Mouse (Mus musculus) midbrain, embryonic 11.5 days (tissue): ENCODE results near the gene Inafm2. TPM values are rescaled to one million over a fixed set of nuclear protein-coding genes. Genes with fewer than 3 reads are reported as not detected.
A peak's percentile ranks its signal among the peaks of the same experiment; 100 is the strongest.

Experiments
- ATAC-seq: fragments of 200-750 bp; cut with Nextera tagmentation; 2 replicates; pipeline ENCODE4 v1.8.0; 2017; ENCODE audit warnings: moderate TSS enrichment, moderate library complexity; ENCODE audit not compliant: low FRiP score
- DNase-seq: peaks from one replicate; pipeline ENCODE4 v3.0.0; 2015; ENCODE audit warnings: low spot score; ENCODE audit errors: missing footprints
- H3K27ac ChIP-seq: fragments of 300-500 bp; sonication (generic); 2 replicates; pipeline ENCODE4 v1.5.1; 2014; ENCODE audit warnings: low read depth, low read length
- H3K27me3 ChIP-seq: fragments of 300-500 bp; sonication (generic); 2 replicates; pipeline ENCODE4 v1.6.1; 2014; ENCODE audit warnings: mild to moderate bottlenecking, low read length, moderate library complexity, mixed read lengths; ENCODE audit not compliant: control insufficient read depth, insufficient read depth
- H3K36me3 ChIP-seq: fragments of 300-500 bp; sonication (generic); 2 replicates; pipeline ENCODE4 v1.6.1; 2014; ENCODE audit warnings: mild to moderate bottlenecking, low read length, moderate library complexity, mixed read lengths; ENCODE audit not compliant: control insufficient read depth, insufficient read depth
- H3K4me1 ChIP-seq: fragments of 300-500 bp; sonication (generic); 2 replicates; pipeline ENCODE4 v1.6.1; 2014; ENCODE audit warnings: low read length; ENCODE audit not compliant: control insufficient read depth, insufficient read depth
- H3K4me2 ChIP-seq: fragments of 300-500 bp; sonication (generic); 2 replicates; pipeline ENCODE4 v1.6.1; 2014; ENCODE audit warnings: mild to moderate bottlenecking, moderate library complexity
- H3K4me3 ChIP-seq: fragments of 300-500 bp; sonication (generic); 2 replicates; pipeline ENCODE4 v1.5.1; 2014; ENCODE audit warnings: low read depth, low read length
- H3K9ac ChIP-seq: fragments of 300-500 bp; sonication (generic); 2 replicates; pipeline ENCODE4 v1.6.1; 2014; ENCODE audit warnings: low read length
- H3K9me3 ChIP-seq: fragments of 300-500 bp; sonication (generic); 2 replicates; pipeline ENCODE4 v1.6.1; 2016; ENCODE audit warnings: low read length; ENCODE audit not compliant: control insufficient read depth
- WGBS: fragments of 180-500 bp; shearing (Covaris S2); extraction: QIAGEN DNeasy Blood & Tissue Kit; methylation state at CpG from one replicate; pipeline ENCODE4 v1.1.7; 2014; 5-methylcytosine and 5-hydroxymethylcytosine counted together
- polyA plus RNA-seq: library from polyadenylated mRNA; unstranded; fragments of >200 nt; fragmentation: Nextera tagmentation; extraction: Ambion mirVana; gene quantifications from 2 replicates; pipeline ENCODE4 v1.2.1, GENCODE M21; 2014

Inafm2 gene
- 36.0 and 39.9 TPM in 2 replicates for polyA plus RNA-seq

DNA sequence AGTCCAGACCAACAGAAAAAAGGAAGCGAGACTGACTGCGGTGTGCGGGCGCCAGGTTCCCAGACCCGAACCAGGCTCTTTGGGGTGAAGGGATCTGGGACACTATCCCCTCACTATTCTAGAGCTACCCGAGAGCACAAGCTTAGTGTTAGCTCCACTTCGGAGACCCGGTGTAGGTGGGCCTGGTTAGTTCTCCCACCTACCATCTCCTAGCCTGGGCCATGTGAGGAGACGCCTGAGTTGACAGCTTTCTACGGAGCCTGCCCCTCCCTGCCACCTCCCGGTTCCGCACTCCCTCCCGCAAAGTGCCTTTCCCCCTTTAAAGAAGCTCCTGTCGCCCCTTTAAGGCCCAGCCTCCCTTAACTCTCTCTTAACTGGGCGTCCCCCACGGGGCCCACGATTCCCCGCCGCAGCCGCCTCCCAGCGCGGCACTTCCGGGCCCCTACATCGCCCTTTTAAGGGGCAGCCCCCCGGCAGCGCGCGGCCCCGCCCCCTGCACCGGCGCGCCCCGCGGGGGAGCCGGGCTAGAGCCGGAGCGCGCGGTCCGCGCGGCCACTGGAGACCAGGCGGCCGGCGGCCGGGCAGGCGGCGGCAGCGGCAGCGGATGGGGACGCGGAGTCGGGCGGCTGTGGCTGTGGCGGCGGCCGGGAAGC is at the start of gene Inafm2:
Gene Inafm2 (plus strand): TSS at position 527 of the 653 bp plus-strand sequence.
- Histone ChIP-seq H3K4me3 (peak within 1 kb of the TSS; percentile 90), H3K27me3 (peaks cover 9% of the 10 kb centered on the region), H3K4me1 (peaks cover 25% of the 10 kb centered on the region), H3K4me2 (peak within 1 kb of the TSS; percentile 86), H3K27ac (no peak within 1 kb of the TSS; the same call in 1 of the 2 replicates), H3K9me3 (no peaks in the 10 kb centered on the region), H3K36me3 (peaks cover 2% of the 10 kb centered on the region; the same call in 1 of the 2 replicates), H3K9ac (peak within 1 kb of the TSS; percentile 89)
- under 1% methylated on average over 50 of the region's 57 CpGs for WGBS
- peak; percentile 94 for ATAC-seq
- peak; percentile 98 for DNase-seq

DNA sequence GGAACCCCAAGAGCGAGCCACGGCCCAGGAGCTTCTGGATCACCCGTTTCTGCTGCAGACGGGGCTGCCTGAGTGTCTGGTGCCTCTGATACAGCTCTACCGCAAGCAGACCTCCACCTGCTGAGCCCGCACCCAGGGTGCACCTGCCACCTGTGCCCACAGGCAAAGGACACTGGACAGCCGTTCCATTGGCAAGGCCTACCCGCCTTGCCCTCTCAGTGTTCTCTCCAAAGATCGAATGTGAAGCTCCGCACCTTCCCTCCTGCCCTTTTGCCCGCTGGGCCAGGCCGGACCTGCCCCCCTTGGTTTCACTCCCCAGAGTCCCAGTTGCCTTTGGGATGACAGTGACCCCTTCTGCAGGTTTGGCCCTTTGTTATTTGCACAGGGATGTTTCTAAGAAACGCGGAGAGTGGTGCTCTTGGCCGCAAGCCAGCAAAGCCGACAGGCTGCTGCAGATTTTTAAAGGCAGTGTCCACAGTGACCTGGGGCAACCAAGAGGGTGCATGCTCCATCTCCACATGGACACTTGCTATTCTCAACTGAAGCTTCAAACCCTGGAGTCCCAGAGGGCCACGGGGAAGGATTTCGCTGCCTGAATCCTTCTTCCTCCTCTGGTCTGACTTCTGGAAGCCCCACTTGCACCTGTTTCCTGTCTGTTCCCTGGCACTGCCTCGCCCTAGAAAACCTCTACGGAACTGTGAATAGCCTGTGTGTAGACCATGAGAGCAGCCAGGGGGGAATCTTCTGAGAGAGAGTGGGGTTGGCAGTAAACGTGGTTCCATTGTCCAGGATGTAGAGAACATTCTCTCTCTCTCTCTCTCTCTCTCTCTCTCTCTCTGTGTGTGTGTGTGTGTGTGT is 48.9 kb upstream of the Inafm2 start:
- peaks cover 46% of the 10 kb centered on the region for H3K27me3 ChIP-seq
- WGBS, result 56% methylated on average over 21 of the region's 21 CpGs
- ATAC-seq, result no peak

DNA sequence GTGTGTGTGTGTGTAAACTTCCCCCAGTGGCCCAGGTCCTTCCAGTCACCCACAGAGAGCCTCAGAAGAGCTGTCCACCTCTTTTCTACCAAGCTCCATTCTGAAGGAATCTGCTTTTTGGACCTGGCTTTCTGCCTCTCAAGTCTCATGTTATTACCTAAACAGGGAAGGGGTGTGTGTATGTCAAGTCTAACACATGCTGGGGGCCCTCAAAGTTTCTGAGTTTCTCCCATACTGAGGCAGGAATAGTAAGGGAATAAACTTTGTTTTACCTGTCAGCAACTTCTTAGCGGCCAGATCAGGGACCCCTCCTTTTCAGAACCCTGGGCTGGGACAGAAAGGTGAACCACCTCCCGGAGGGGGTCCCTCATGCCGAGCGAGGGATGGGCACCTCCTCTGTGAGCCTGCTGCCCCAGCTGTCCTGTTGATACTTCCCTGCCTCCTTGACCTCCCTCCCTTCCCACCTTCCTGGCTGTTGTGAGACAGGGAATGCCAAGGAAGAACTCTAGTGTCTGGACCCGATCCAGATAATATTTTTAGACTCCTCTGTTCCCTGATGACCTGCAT is 48.2 kb upstream of the Inafm2 start:
- Histone ChIP-seq H3K36me3 (no peaks in the 10 kb centered on the region), H3K27me3 (peaks cover 53% of the 10 kb centered on the region), H3K27ac (no peak overlapping the region), H3K4me3 (no peak overlapping the region), H3K9me3 (no peaks in the 10 kb centered on the region), H3K4me2 (no peak overlapping the region), H3K9ac (no peak overlapping the region), H3K4me1 (peaks cover 3% of the 10 kb centered on the region)
- ATAC-seq (no peak), DNase-seq (no peak)
- 42% methylated on average over 5 of the region's 5 CpGs for WGBS

More for the DNA sequence above, 48.9 kb upstream of the Inafm2 start:
- DNase-seq, result no peak
- Histone ChIP-seq H3K27ac (no peak overlapping the region), H3K4me2 (no peak overlapping the region), H3K9ac (no peak overlapping the region), H3K36me3 (no peaks in the 10 kb centered on the region), H3K4me3 (no peak overlapping the region), H3K4me1 (peaks cover 3% of the 10 kb centered on the region; the same call in 1 of the 2 replicates), H3K9me3 (no peaks in the 10 kb centered on the region)

DNA sequence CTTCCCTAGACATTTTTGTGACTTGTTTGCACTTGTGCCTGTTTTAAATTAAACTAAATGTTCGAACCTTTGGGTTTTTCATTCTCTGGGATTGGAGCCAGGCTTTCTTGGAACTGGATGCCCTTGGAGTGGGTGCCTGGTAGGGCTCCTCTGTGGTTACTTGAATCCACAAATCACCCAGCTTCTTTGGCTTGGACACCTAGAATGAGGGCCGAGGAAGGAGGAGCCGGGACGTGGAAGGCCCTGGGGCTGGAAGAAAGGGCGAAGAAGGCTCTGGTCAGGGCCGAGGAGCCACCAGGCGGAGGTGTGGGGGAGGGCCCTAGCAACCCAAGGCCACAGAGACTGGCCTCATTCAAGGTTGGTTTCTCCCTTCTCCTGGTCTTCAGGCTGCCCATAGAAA is 47.6 kb upstream of the Inafm2 start:
- Histone ChIP-seq H3K4me1 (peaks cover 7% of the 10 kb centered on the region), H3K27ac (no peak overlapping the region), H3K4me2 (no peak overlapping the region), H3K4me3 (no peak overlapping the region), H3K9me3 (no peaks in the 10 kb centered on the region), H3K36me3 (no peaks in the 10 kb centered on the region), H3K9ac (no peak overlapping the region), H3K27me3 (peaks cover 58% of the 10 kb centered on the region)
- ATAC-seq (no peak), DNase-seq (no peak)
- WGBS, result 40% methylated on average over 7 of the region's 7 CpGs

DNA sequence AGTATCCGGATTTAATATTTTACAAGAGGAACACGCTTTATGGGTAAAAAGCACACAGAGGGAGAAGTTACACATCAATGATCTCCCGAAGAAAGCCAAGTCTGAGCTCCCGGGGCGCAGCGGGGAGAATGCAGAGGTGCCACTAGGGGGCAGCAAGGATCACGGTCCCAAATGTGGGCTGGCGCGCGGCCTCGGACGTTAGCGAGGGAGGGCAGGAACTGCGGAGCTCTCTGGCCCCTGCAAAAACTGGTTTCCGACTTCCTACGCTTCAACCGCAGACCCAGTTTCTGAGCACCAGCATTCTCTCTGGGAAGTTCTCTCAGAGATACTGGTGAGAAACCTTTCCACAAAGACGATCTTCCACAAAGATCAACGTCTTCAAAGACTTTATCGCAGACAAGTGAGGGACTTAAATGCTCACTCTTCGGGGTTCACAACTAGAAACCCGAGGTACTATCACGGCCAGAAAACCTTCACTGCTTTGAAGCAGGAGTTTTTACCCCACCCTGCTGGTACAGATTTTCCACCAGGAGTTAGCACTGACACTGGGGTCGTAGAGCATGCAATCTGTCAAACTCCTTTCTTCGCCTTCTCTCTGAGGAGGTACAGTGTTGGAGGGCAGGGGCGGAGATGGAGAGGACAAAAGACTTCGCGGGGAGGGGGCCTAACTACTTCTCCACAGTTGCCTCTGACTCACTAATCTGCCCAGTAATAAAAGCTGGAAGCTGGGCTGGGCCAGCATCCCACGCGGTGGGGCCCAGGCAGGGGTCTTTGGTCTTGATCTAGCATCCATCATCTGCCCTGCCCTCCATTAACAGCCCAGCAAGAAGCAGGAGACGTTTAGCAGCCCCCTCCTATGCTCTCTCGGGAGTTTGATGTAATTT is 45.1 kb upstream of the Inafm2 start:
- H3K4me3 ChIP-seq, result peak overlapping the region; percentile 3; the same call in 1 of the 2 replicates
- ATAC-seq (peak; percentile 49), DNase-seq (peak; percentile 98)
- no peak overlapping the region for H3K27ac ChIP-seq
- peaks cover 18% of the 10 kb centered on the region for H3K4me1 ChIP-seq
- H3K4me2 ChIP-seq, result peak overlapping the region; percentile 41
- H3K36me3 ChIP-seq, result no peaks in the 10 kb centered on the region
- H3K9ac ChIP-seq, result no peak overlapping the region
- peaks cover 83% of the 10 kb centered on the region for H3K27me3 ChIP-seq
- no peaks in the 10 kb centered on the region for H3K9me3 ChIP-seq
- WGBS, result 1% methylated on average over 32 of the region's 32 CpGs

DNA sequence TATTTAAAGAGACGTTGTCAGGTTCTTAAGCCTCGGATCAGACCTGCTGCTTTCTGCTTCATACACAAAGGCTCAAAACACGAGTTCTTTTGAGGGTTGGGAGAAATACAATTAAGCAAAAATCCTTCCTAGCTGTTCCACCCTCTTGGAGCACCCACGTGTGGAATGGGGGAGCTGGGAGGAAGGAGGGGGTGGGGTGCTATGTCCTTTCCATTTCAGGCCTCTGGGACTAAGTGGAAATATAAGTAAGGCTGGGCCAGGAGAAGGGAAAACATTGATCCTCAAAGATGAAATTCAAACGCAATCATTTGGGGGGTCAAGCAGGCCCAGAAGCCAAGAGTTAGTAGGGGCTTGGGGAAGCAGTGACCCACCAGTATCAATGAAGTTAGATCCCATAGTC is 44.4 kb upstream of the Inafm2 start:
- peaks cover 18% of the 10 kb centered on the region for H3K4me1 ChIP-seq
- H3K27ac ChIP-seq, result no peak overlapping the region
- ATAC-seq, result no peak
- H3K36me3 ChIP-seq, result no peaks in the 10 kb centered on the region
- H3K4me3 ChIP-seq, result no peak overlapping the region
- 4% methylated on average over 5 of the region's 5 CpGs for WGBS
- H3K4me2 ChIP-seq, result no peak overlapping the region; the same call in 1 of the 2 replicates
- H3K9ac ChIP-seq, result no peak overlapping the region
- DNase-seq, result peak; percentile 94
- H3K9me3 ChIP-seq, result no peaks in the 10 kb centered on the region
- peaks cover 86% of the 10 kb centered on the region for H3K27me3 ChIP-seq

DNA sequence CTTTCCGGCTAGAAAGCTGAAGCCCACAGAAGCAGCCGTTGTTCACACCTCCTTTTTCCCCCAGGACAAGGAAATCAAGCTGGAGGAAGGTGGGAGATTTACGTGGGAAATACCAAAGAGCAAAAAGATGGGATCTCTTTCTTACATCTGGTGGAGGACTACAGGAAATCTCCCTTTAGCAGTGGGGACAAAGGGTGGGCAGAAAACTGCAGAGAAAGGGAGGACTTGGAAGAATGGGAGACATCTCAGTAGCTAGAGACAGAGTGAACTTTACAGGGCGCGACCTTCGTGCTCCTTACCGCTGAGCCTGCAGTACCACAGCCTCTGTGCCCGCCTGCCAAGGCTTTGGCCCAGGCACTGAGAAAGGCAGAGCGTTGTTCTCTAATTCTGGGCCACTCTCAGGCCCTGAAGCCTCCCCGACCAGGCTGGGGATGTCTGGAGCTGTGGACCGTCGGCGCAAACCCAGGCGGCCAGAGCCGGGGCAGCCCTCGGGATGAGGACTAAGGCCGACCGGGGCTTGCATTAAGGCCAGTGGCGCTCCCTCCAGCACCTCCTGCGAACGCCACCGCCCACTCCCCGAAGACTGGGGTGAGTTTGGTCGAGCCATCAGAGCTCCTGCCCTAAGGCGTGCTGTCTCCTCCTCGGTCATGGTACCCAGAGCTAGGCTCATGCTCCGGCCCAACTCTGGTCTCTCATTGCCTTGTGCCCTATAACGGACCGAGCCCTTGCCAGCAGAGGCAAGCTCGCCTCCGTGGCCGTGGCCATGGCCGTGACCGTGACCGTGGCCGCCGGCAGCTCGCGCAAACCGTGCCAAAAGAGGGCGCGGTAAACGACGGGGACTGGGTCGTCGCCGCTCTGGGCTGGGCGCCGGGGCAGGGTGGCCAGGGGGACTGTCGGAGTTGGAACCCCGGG is 43.3 kb upstream of the Inafm2 start:
- peak; percentile 15; the same call in 1 of the 2 replicates for ATAC-seq

More for the DNA sequence above, 43.3 kb upstream of the Inafm2 start:
- peak overlapping the region; percentile 37 for H3K4me3 ChIP-seq
- no peak overlapping the region for H3K9ac ChIP-seq
- H3K27me3 ChIP-seq, result peaks cover 89% of the 10 kb centered on the region
- peak; percentile 94 for DNase-seq
- peaks cover 20% of the 10 kb centered on the region for H3K4me1 ChIP-seq
- H3K27ac ChIP-seq, result no peak overlapping the region
- 3% methylated on average over 51 of the region's 51 CpGs for WGBS
- no peaks in the 10 kb centered on the region for H3K36me3 ChIP-seq
- peak overlapping the region; percentile 60 for H3K4me2 ChIP-seq
- no peaks in the 10 kb centered on the region for H3K9me3 ChIP-seq
